Mouse (Mus musculus): Measurements from ENCODE around the gene Milr1.

Gene Milr1

GRCm38 (mm10) chr11:106812410-106813136 is 61.5 kb downstream of the Milr1 start:
- no peak for DNase-seq (ENCODE audit: low spot score in 2 of 2)

- no peak for DNase-seq (ENCODE audit: low spot score in 2 of 2)
Measured at GRCm38 (mm10) chr11:106814601-106815320, 63.7 kb downstream of the Milr1 start.

GRCm38 (mm10) chr11:106815331-106815730 is 64.3 kb downstream of the Milr1 start:
- no peak for DNase-seq (ENCODE audit: low spot score in 2 of 2)

GRCm38 (mm10) chr11:106815761-106816160 is 64.7 kb downstream of the Milr1 start:
- no peak for DNase-seq (ENCODE audit: low spot score in 2 of 2)

GRCm38 (mm10) chr11:106816316-106816715 is 65.3 kb downstream of the Milr1 start:
- no peak for DNase-seq (ENCODE audit: low spot score in 2 of 2)

- DNase-seq (ENCODE audit: low spot score in 2 of 2), result no peak
Measured at GRCm38 (mm10) chr11:106817156-106817555, 66.1 kb downstream of the Milr1 start.

DNA sequence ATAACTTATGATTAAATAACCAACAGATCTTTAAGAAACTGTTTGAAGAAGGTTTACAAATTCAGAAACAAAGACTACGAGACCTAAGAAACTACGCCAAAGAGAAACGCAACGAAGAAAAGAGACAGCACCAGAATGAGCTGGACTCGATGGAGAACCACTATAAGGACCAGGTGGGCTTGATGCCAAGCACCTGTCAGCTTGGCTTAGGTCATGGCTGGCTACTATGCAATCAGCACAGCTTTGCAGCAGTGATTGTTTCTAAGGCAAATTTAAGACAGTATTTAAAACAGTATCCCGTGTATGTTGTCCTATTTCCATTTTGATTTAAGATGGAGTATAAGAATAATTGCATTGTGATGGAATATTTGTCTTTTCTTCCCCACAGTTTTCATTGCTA is 66.8 kb downstream of the Milr1 start:
- DNase-seq (ENCODE audit: low spot score in 2 of 2), result no peak

- DNase-seq (ENCODE audit: low spot score in 2 of 2), result no peak
Measured at GRCm38 (mm10) chr11:106818341-106818740, 67.3 kb downstream of the Milr1 start.
